Mouse (Mus musculus) gastrocnemius, postnatal 14 days (tissue): ENCODE results near the gene Saysd1. TPM values are rescaled to one million over a fixed set of nuclear protein-coding genes. Genes with fewer than 3 reads are reported as not detected.

Experiments used
- DNase-seq: peaks from one replicate; pipeline ENCODE4 v3.0.0; 2021; ENCODE audit warnings: mixed read lengths
- intact Hi-C: fragments of 180-260 bp; cut with DNase I; formaldehyde crosslinking; loops from one replicate; pipeline ENCODE4 v1.15.1; 2025; ENCODE audit warnings: low total_unique reads
- long read RNA-seq, 2 experiments: library from polyadenylated mRNA; stranded (forward); transcript quantifications; one replicate each; pipeline ENCODE4 v2.0.0; 2021
- total RNA-seq, 2 experiments: library from RNA; stranded (reverse); gene quantifications; 2 replicates each; pipeline ENCODE4 v1.2.3; 2021

The Saysd1 gene
- total RNA-seq = 1 to 10 TPM; 1.7 to 1.8 TPM
- long read RNA-seq, experiment 1, transcript Saysd1-201 (2 exons, 2,315 nt) = major isoform, 6 of 6 reads
- long read RNA-seq, experiment 1, partial matches to known transcripts = 0 of 6 reads
- long read RNA-seq, experiment 1, other reads (novel, unspliced or antisense) = 0 of 6 reads
- long read RNA-seq, experiment 2, transcript Saysd1-201 (2 exons, 2,315 nt) = major isoform, 8 of 8 reads
- long read RNA-seq, experiment 2, partial matches to known transcripts = 0 of 8 reads
- long read RNA-seq, experiment 2, other reads (novel, unspliced or antisense) = 0 of 8 reads

- no peak for DNase-seq
- intact Hi-C loops = no loop called here
These were observed at the start of gene Saysd1 for GRCm38 (mm10) chr14:20138484-20139355. Gene Saysd1, minus strand, starts transcription at chr14:20138534.

- no peak for DNase-seq
- intact Hi-C loops = no loop called here
These were observed 47.1 kb upstream of the Saysd1 start for GRCm38 (mm10) chr14:20185426-20185825.

GRCm38 (mm10) chr14:20183701-20184100 lies 45.4 kb upstream of the Saysd1 start:
- DNase-seq = no peak
- intact Hi-C loops = no loop called here

GRCm38 (mm10) chr14:20182596-20182995 lies 44.3 kb upstream of the Saysd1 start:
- intact Hi-C loops = no loop called here
- DNase-seq = no peak

GRCm38 (mm10) chr14:20181466-20181921 lies 43.2 kb upstream of the Saysd1 start, which contains the start of gene Kcnk5:
Gene Kcnk5, minus strand, starts transcription at chr14:20181809.
- peak; percentile 88 for DNase-seq
- intact Hi-C loops = no loop called here

DNA sequence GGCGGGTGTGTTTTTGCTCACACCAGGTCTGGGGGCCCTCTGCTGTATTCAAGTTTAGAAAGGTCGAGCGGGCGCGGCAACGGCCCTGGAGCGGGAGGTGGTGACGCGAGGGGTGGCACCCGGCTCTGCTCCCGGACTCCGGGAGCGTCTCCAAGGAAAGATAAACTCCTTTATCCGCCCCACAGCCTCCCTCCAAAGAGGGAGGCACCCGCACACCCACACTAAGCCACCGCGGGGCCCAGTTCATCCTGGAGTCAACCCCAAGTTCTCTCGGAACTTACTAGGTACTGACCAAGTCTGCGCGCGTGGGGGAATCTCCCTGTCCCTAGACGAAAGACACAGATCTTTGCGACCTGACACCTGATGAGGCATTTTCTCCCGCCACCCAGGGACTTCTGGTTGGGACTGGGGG lies 42.4 kb upstream of the Saysd1 start:
- intact Hi-C loops = no loop called here

GRCm38 (mm10) chr14:20180304-20180703 lies 42.0 kb upstream of the Saysd1 start:
- no peak for DNase-seq
- intact Hi-C loops = no loop called here

More for the DNA sequence above, 42.4 kb upstream of the Saysd1 start:
- peak; percentile 28 for DNase-seq

- no peak for DNase-seq
- intact Hi-C loops = no loop called here
These were observed 41.5 kb upstream of the Saysd1 start for GRCm38 (mm10) chr14:20179731-20180280.

- intact Hi-C loops = no loop called here
- DNase-seq = no peak
These were observed 40.7 kb upstream of the Saysd1 start for GRCm38 (mm10) chr14:20179080-20179479.

DNA sequence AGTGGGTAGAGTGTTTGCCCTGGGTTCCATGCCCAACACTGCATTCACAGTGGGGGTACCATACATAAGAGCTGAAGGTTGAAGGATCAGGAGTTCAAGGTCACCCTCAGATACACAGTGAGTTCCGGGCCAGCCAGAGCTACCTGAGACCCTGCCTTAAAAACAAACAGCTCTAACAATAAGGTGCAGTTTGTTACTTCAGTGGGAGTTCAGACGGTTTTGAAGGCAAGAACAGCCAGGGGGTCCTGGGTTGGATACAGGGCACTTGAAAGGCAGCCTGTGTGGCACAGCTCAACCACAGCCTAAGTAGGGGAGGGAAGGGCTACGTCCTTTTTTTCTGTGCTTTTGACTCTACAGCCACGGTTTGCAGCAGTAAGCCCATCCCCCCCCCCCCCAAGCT lies 40.3 kb upstream of the Saysd1 start:
- intact Hi-C loops = no loop called here

DNA sequence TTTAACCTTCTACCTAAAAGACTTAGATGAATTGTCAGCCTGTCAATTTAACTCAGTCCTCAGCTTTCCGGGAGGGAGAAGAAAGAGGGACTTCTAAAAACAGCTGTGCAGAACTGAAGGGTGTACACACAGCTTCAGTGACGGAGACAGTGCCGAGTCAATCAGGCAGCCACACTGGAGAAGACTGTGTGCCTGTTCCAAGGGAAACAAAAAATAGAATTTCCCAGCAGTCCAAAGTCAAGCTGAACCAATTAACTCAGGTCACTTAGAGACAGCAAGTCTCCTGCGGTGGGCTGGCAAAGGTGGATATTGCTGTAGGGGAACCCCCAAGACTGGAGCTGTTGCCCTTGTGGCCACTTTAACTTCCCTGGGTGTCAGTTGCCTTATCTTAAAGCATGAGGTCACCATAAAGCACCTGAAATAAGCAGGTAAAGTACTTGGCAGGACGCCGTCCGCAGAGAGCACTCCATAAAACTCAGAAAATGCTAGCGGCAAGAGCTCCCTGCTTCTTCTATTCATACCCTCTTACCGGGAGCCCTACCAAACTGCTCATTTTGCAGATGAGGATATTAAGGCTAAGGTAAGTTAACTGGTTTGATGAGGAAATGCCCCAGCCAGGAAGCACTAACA lies 39.3 kb upstream of the Saysd1 start:
- intact Hi-C loops = no loop called here

More for the DNA sequence above, 40.3 kb upstream of the Saysd1 start:
- DNase-seq = no peak

DNA sequence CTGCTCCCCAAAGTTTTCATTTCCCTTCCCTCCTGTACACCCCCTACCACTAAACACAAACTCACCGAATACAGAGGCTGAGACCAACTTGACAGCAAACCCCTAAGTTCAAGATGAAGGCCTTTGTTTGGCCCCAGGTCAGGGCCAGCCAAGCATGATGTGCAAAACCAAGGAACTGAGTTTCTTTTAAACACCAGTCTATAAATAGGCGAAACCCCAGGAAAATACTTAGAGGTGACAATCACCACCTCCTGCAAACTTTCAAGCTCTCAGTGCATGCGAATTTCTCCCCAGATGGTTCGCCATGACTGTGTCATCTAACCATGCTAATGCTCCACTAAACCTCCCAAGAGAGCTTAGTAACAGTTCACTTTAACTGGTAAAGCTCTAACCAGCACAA lies 37.4 kb upstream of the Saysd1 start:
- DNase-seq = no peak
- intact Hi-C loops = no loop called here

More for the DNA sequence above, 39.3 kb upstream of the Saysd1 start:
- no peak for DNase-seq

- DNase-seq = no peak
- intact Hi-C loops = no loop called here
These were observed 36.8 kb upstream of the Saysd1 start for GRCm38 (mm10) chr14:20175114-20175513.

GRCm38 (mm10) chr14:20174696-20175095 lies 36.4 kb upstream of the Saysd1 start:
- intact Hi-C loops = no loop called here
- no peak for DNase-seq

DNA sequence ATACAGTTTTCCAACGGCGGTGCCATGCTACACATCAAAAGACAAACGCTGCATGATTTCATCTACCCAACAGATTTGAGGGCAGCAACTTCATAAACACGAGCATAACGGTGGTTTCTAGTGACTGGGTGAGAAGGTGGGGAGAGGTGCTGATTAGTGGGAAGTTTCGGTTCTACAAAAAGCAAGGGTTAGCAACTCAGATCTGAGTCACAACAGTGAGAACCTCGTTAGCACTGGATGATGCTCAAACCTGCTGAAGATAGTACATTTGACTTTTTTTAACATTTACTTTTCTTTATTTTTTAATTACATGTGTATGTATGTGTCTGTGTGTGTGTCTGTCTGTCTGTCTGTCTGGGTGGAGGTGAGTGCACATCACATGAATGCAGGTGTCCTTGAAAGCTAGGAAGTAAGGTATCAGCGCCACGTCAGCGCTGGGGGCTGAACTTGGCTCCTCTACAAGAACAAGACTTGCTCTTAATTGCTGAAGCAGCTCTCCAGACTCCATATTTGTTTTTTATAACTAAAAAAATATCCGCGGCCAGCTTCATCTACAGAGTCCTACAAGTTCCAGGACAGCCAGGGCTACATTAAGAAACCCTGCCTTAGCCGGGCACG lies 35.6 kb upstream of the Saysd1 start:
- no peak for DNase-seq
- intact Hi-C loops = no loop called here

DNA sequence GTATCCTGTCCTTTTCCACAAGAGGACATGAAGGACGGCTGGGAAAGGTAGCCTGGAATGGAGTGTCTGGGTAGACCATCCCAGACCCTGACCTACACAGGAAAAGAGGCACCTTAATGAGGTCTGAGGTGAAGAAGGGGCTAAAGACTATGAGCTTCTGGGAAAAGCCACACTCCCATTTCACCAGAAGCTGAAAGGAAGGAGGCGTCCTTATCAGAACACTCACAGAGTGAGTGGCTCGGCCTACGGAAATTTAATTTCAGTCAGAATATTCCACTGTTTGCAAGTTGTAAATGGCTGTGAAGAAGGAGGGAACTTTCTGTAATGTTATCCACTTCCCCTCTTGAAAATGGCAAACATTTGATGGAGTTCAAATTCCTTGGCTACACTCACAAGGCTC lies 34.6 kb upstream of the Saysd1 start:
- DNase-seq = no peak
- intact Hi-C loops = no loop called here

DNA sequence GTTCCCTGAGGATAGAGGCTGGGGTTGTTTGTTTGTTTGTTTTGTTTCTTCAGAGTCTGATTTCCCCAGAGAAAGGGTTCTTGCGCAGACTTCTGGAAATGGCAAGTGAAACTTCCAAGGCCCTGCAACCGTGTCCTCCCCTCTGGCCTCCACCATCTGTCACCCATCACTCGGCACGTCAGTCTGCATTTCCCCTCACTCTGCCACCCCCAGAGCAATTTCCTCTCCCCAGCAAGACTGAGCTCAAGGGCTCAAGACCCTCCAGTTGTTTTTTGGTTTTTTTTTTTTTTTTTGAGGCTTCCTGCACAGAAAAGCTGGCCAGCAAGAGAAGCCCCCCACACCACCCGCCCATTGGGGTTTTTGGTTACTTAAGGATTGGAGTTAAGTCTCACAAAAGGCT lies 34.2 kb upstream of the Saysd1 start:
- peak; percentile 0 for DNase-seq
- intact Hi-C loops = no loop called here

DNA sequence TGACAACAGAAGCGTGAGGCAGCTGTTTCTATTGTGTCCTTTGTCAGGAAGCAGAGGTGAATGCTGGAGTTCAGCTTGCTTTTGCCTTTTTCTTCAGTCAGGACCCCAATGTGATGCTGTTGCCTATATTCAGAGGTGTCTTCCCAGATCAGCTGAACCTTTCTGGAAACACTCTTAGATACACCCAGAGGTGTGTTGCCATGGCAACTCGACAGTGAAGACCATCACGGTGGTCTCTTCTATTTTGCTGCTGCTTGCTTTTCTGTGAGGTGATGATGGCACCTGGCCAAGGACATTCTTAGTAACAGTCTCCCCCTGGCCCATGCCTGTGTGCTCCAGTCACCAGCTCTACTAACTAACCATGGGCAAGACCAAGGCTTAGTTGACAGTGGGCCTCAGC lies 33.5 kb upstream of the Saysd1 start:
- DNase-seq = no peak
- intact Hi-C loops = no loop called here

- no peak for DNase-seq
- intact Hi-C loops = no loop called here
These were observed 30.9 kb upstream of the Saysd1 start for GRCm38 (mm10) chr14:20169251-20169650.
